Mouse (Mus musculus) embryonic fibroblast, embryonic 13.5 days (primary cell): ENCODE results near the gene Cacnb2.

ENCODE experiments used
- CTCF ChIP-seq: IDR thresholded peaks from 2 replicates; pipeline ENCODE4 v1.5.1; 2011; ENCODE audit warnings: mild to moderate bottlenecking, control low read depth, low read length, moderate library complexity, borderline replicate concordance; ENCODE audit not compliant: insufficient read depth
- POLR2A ChIP-seq: IDR thresholded peaks from 2 replicates; pipeline ENCODE4 v1.6.1; 2011; ENCODE audit warnings: low read depth, mild to moderate bottlenecking, control low read depth, low read length, moderate library complexity

DNA sequence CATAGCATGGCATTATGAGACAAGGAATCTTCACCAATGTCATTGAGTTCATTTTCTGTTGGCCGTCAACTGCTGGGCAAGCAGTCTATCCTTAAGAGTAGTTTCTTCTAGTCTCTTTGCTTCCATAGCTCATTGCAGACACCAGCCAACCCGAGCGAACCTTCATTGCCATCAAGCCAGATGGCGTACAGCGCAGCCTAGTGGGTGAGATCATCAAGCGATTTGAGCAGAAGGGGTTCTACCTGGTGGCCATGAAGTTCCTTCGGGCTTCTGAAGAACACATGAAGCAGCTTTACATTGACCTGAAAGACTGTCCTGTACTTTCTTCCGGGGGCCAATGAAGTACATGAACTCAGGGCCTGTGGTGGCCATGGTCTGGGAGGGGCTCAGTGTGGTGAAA is 69.2 kb downstream of the Cacnb2 start:
- TF ChIP-seq POLR2A (no peak), CTCF (no peak)
